Mouse (Mus musculus): ENCODE data around the gene B430305J03Rik. TPM values are rescaled to one million over a fixed set of nuclear protein-coding genes. Genes with fewer than 3 reads are reported as not detected.

Gene B430305J03Rik
- total and polyA plus RNA-seq, 3 experiments, result not detected

DNA sequence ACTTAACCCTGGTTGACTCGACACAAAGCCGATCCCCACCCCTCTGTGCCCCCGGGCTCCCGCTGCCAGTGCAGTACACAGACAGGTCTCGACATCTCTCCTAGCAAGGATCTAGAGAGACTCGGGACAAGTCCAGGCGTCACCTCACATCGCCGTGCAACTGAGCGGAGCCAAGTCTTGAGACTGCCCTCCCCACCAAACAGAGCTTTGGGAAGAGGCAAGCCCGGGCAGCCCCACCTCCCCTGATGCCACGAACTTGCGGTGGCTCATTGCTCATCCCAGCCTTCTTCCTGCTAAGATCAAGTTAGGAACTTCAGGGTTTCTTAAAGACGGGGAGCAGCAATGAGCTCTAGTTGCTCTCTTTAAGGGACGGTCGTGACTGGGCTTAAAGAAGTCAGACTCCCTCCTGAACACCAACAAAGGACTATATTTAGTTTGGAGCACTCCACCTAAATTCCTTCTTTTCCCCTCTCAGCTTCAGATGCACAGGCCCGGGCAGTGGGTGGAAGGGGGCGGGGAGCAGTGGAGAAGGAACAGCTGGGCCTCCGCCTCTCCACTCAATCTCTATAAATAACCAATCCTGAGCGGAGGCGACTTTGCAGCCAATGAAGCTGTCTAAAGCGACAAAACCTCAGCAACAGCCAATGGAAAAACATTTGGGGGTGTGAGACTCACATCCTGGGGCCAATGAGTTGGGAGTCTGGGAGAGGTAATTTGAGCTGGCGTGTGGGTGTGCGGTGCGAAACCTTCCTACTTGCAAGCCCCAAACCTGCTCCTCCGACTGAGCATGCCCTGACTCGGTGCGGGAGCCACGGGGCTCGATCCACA, 2.4 kb downstream of the B430305J03Rik start:
- no peaks in the 10 kb centered on the region for H3K79me2 ChIP-seq (replicated peaks; ENCODE audit: control insufficient read depth, extremely low read depth, insufficient read depth, poor library complexity, severe bottlenecking)
- in situ Hi-C loops (cut with MboI; ENCODE audit: low pct_ligation_motif_present, low pct_unique_long_range_greater_than_20kb, low sequenced_read_pairs), result no loop called here
- no peak overlapping the region for H3K4me2 ChIP-seq (ENCODE audit: insufficient read depth, low read depth, poor library complexity, severe bottlenecking)
- peaks cover 53% of the 10 kb centered on the region for H3K9me3 ChIP-seq (replicated peaks; ENCODE audit: low read length)
- H3K4me1 ChIP-seq (ENCODE audit: control insufficient read depth in 1 of 2, insufficient read depth in 2 of 2), result no peaks in the 10 kb centered on the region
- no peak overlapping the region for H3K27ac ChIP-seq (ENCODE audit: insufficient read depth, low read depth)
- H3K36me3 ChIP-seq (replicated peaks in 1 of 2; ENCODE audit: control insufficient read depth in 1 of 2, insufficient read depth in 1 of 2, low read length in 1 of 2), result no peaks in the 10 kb centered on the region
- DNase-seq (ENCODE audit: extremely low read depth), result no peak
- H3K27me3 ChIP-seq (replicated peaks), result no peaks in the 10 kb centered on the region
- H3K9ac ChIP-seq (ENCODE audit: insufficient read depth, low read depth), result no peak overlapping the region
- H3K4me3 ChIP-seq (replicated peaks in 1 of 3; ENCODE audit: low read depth in 2 of 3, low read length in 2 of 3, poor library complexity in 1 of 3), result no peak overlapping the region
- dilution Hi-C loops (cut with MboI; ENCODE audit: extremely low pct_ligation_motif_present, extremely low pct_unique_long_range_greater_than_20kb, low sequenced_read_pairs), result no loop called here
- TF ChIP-seq RAD21 (IDR thresholded peaks at IDR 0.05; ENCODE audit: low read depth, low read length) (no peak), ZC3H11A (IDR thresholded peaks at IDR 0.05; ENCODE audit: low read depth, low read length) (no peak), BHLHE40 (IDR thresholded peaks at IDR 0.05; ENCODE audit: low read depth, low read length) (no peak), ZKSCAN1 (IDR thresholded peaks at IDR 0.05; ENCODE audit: borderline replicate concordance, low read depth, low read length) (no peak)

DNA sequence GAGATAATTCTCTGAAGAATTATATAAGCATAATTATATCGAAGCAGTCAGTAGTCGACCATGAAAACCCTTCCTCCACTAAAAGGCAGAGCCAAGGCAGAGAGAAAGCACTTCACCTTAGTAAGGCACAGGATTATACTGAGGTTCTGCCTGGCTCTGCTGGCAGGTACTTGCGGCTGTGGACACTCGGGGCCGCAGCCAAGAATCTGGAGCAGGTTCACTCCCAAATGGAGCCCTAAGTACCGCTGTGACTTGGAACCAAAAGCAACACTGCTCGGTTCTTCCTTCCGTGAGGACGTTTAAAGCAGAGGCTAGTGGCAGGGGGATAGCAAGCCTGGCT, 3.0 kb downstream of the B430305J03Rik start:
- H3K79me2 ChIP-seq (replicated peaks; ENCODE audit: control insufficient read depth, extremely low read depth, insufficient read depth, poor library complexity, severe bottlenecking), result no peaks in the 10 kb centered on the region
- no peak for DNase-seq (ENCODE audit: extremely low read depth)
- no peaks in the 10 kb centered on the region for H3K36me3 ChIP-seq (replicated peaks in 1 of 2; ENCODE audit: control insufficient read depth in 1 of 2, insufficient read depth in 1 of 2, low read length in 1 of 2)
- H3K4me1 ChIP-seq (ENCODE audit: control insufficient read depth in 1 of 2, insufficient read depth in 2 of 2), result no peaks in the 10 kb centered on the region
- no peak overlapping the region for H3K4me2 ChIP-seq (ENCODE audit: insufficient read depth, low read depth, poor library complexity, severe bottlenecking)
- no peaks in the 10 kb centered on the region for H3K27me3 ChIP-seq (replicated peaks)
- dilution Hi-C loops (cut with MboI; ENCODE audit: extremely low pct_ligation_motif_present, extremely low pct_unique_long_range_greater_than_20kb, low sequenced_read_pairs) (no loop called here), in situ Hi-C loops (cut with MboI; ENCODE audit: low pct_ligation_motif_present, low pct_unique_long_range_greater_than_20kb, low sequenced_read_pairs) (no loop called here)
- no peak overlapping the region for H3K4me3 ChIP-seq (replicated peaks in 1 of 3; ENCODE audit: low read depth in 2 of 3, low read length in 2 of 3, poor library complexity in 1 of 3)
- H3K27ac ChIP-seq (ENCODE audit: insufficient read depth, low read depth), result no peak overlapping the region
- TF ChIP-seq EP300 (IDR thresholded peaks at IDR 0.05; ENCODE audit: low read length) (no peak), BHLHE40 (IDR thresholded peaks at IDR 0.05; ENCODE audit: low read depth, low read length) (no peak), MXI1 (IDR thresholded peaks at IDR 0.05; ENCODE audit: low read depth, low read length) (no peak), ETS1 (conservative IDR thresholded peaks at IDR 0.05; ENCODE audit: low read depth, low read length) (no peak)
- H3K9ac ChIP-seq (ENCODE audit: insufficient read depth, low read depth), result no peak overlapping the region
- H3K9me3 ChIP-seq (replicated peaks; ENCODE audit: low read length), result peaks cover 52% of the 10 kb centered on the region

DNA sequence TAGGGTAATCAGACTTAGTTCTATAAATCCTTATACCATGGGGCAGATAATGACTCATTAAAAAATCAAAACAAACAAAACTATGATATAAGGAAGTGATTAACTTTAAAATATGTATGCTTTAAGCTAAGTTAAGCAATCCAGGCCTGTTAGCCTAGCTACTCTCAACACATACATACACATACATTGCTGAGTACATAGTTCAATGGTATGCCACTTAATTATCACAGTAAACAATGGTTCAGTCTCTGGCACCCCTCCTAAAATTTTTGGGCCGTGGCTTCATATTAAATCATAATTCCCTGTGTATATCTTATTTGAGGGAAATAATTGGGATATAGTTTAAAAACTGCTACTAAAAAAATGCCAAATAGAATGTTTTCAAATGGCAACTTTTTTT, 4.4 kb downstream of the B430305J03Rik start, which contains the start of gene Rap2b:
Rap2b (plus strand) TSS at position 301 of the 400 bp plus-strand sequence.
- Histone ChIP-seq H3K27ac (ENCODE audit: insufficient read depth, low read depth) (no peak within 1 kb of the TSS), H3K36me3 (replicated peaks in 1 of 2; ENCODE audit: control insufficient read depth in 1 of 2, insufficient read depth in 1 of 2, low read length in 1 of 2) (no peaks in the 10 kb centered on the region), H3K4me2 (ENCODE audit: insufficient read depth, low read depth, poor library complexity, severe bottlenecking) (no peak within 1 kb of the TSS), H3K9me3 (replicated peaks; ENCODE audit: low read length) (peaks cover 52% of the 10 kb centered on the region), H3K27me3 (replicated peaks) (no peaks in the 10 kb centered on the region), H3K79me2 (replicated peaks; ENCODE audit: control insufficient read depth, extremely low read depth, insufficient read depth, poor library complexity, severe bottlenecking) (no peaks in the 10 kb centered on the region), H3K4me3 (replicated peaks in 1 of 3; ENCODE audit: low read depth in 2 of 3, low read length in 2 of 3, poor library complexity in 1 of 3) (no peak within 1 kb of the TSS), H3K9ac (ENCODE audit: insufficient read depth, low read depth) (no peak within 1 kb of the TSS), H3K4me1 (ENCODE audit: control insufficient read depth in 1 of 2, insufficient read depth in 2 of 2) (no peaks in the 10 kb centered on the region)
- DNase-seq (ENCODE audit: extremely low read depth), result no peak
- no peak for TF ChIP-seq EP300 (IDR thresholded peaks at IDR 0.05; ENCODE audit: low read length)
- TF ChIP-seq E2F4 (IDR thresholded peaks at IDR 0.05; ENCODE audit: insufficient replicate concordance, low read depth, low read length), result no peak
- TF ChIP-seq KAT2A (IDR thresholded peaks at IDR 0.05; ENCODE audit: insufficient replicate concordance, low read length), result no peak
- TF ChIP-seq UBTF (IDR thresholded peaks at IDR 0.05; ENCODE audit: low read depth, low read length), result no peak
- no peak for TF ChIP-seq MAZ (IDR thresholded peaks at IDR 0.05; ENCODE audit: low read depth, low read length)
- TF ChIP-seq HCFC1 (IDR thresholded peaks at IDR 0.05; ENCODE audit: low read depth, low read length), result no peak
- no peak for TF ChIP-seq MEF2A (IDR thresholded peaks at IDR 0.05; ENCODE audit: borderline replicate concordance, low read depth, low read length)
- TF ChIP-seq POLR2AphosphoS2 (IDR thresholded peaks at IDR 0.05; ENCODE audit: low read depth, low read length), result no peak
- no peak for TF ChIP-seq MXI1 (IDR thresholded peaks at IDR 0.05; ENCODE audit: low read depth, low read length)
- TF ChIP-seq ZC3H11A (IDR thresholded peaks at IDR 0.05; ENCODE audit: low read depth, low read length), result no peak
- no peak for TF ChIP-seq USF2 (conservative IDR thresholded peaks at IDR 0.05; ENCODE audit: low read depth, low read length)
- TF ChIP-seq BHLHE40 (IDR thresholded peaks at IDR 0.05; ENCODE audit: low read depth, low read length), result no peak
- no peak for TF ChIP-seq NRF1 (IDR thresholded peaks at IDR 0.05; ENCODE audit: low read depth, low read length)
- TF ChIP-seq SIN3A (IDR thresholded peaks at IDR 0.05; ENCODE audit: low read length), result no peak
- TF ChIP-seq TCF12 (IDR thresholded peaks at IDR 0.05; ENCODE audit: low read depth, low read length), result no peak
- dilution Hi-C loops (cut with MboI; ENCODE audit: extremely low pct_ligation_motif_present, extremely low pct_unique_long_range_greater_than_20kb, low sequenced_read_pairs) (no loop called here), in situ Hi-C loops (cut with MboI; ENCODE audit: low pct_ligation_motif_present, low pct_unique_long_range_greater_than_20kb, low sequenced_read_pairs) (no loop called here)

Data from CH12.LX (cell line).